Mouse (Mus musculus) hindbrain, embryonic 13.5 days (tissue): ENCODE data around the gene Clpx. TPM values are rescaled to one million over a fixed set of nuclear protein-coding genes. Genes with fewer than 3 reads are reported as not detected.

Experiments
- ATAC-seq: fragments of 200-750 bp; cut with Nextera tagmentation; 2 replicates; pipeline ENCODE4 v1.8.0; 2017; ENCODE audit warnings: moderate TSS enrichment; ENCODE audit not compliant: low FRiP score
- H3K27ac ChIP-seq: fragments of 300-500 bp; sonication (generic); 2 replicates; pipeline ENCODE4 v1.5.1; 2015; ENCODE audit warnings: inconsistent platforms, mild to moderate bottlenecking, moderate library complexity
- H3K27me3 ChIP-seq: fragments of 300-500 bp; sonication (generic); 2 replicates; pipeline ENCODE4 v1.6.1; 2015; ENCODE audit warnings: mild to moderate bottlenecking, inconsistent platforms
- H3K36me3 ChIP-seq: fragments of 300-500 bp; sonication (generic); 2 replicates; pipeline ENCODE4 v1.6.1; 2015; ENCODE audit warnings: mild to moderate bottlenecking, inconsistent platforms
- H3K4me1 ChIP-seq: fragments of 300-500 bp; sonication (generic); replicated peaks from 2 replicates; pipeline ENCODE4 v1.6.1; 2015; ENCODE audit warnings: inconsistent platforms
- H3K4me2 ChIP-seq: fragments of 300-500 bp; sonication (generic); 2 replicates; pipeline ENCODE4 v1.6.1; 2015; ENCODE audit warnings: inconsistent platforms, mild to moderate bottlenecking, moderate library complexity
- H3K4me3 ChIP-seq: fragments of 300-500 bp; sonication (generic); 2 replicates; pipeline ENCODE4 v1.5.1; 2015; ENCODE audit warnings: mild to moderate bottlenecking, inconsistent platforms
- H3K9ac ChIP-seq: fragments of 300-500 bp; sonication (generic); 2 replicates; pipeline ENCODE4 v1.6.1; 2015; ENCODE audit warnings: mild to moderate bottlenecking, inconsistent platforms
- H3K9me3 ChIP-seq: fragments of 300-500 bp; sonication (generic); 2 replicates; pipeline ENCODE4 v1.6.1; 2016; ENCODE audit warnings: inconsistent platforms
- WGBS: fragments of 180-500 bp; shearing (Covaris S2); methylation state at CpG from one replicate; pipeline ENCODE4 v1.1.7; 2015; 5-methylcytosine and 5-hydroxymethylcytosine counted together
- polyA plus RNA-seq: library from polyadenylated mRNA; unstranded; fragments of >200 nt; fragmentation: Nextera tagmentation; extraction: Ambion mirVana; gene quantifications from 2 replicates; pipeline ENCODE4 v1.2.1, GENCODE M21; 2015

The Clpx gene
- polyA plus RNA-seq, 1 experiment from 2014 or later = 46.8 TPM

GRCm38 (mm10) chr9:65360641-65361448 lies 66.8 kb downstream of the Clpx start, which contains the start of gene Ubap1l:
TSS of gene Ubap1l (plus strand) at chr9:65361041.
- peaks cover 79% of the 10 kb centered on the region for H3K36me3 ChIP-seq
- ATAC-seq = no peak
- 92% methylated on average over 16 of the region's 16 CpGs for WGBS
- no peak within 1 kb of the TSS for H3K4me3 ChIP-seq
- H3K9ac ChIP-seq = no peak within 1 kb of the TSS
- no peak within 1 kb of the TSS for H3K4me2 ChIP-seq
- no peaks in the 10 kb centered on the region for H3K4me1 ChIP-seq
- no peak within 1 kb of the TSS for H3K27ac ChIP-seq
- no peaks in the 10 kb centered on the region for H3K9me3 ChIP-seq
- no peaks in the 10 kb centered on the region for H3K27me3 ChIP-seq

- WGBS = 52% methylated on average over 9 of the region's 9 CpGs
These were observed 69.6 kb downstream of the Clpx start for GRCm38 (mm10) chr9:65363684-65364083.

GRCm38 (mm10) chr9:65365721-65366120 lies 71.7 kb downstream of the Clpx start:
- no peak for ATAC-seq
- Histone ChIP-seq H3K9me3 (no peaks in the 10 kb centered on the region), H3K4me2 (no peak overlapping the region), H3K4me1 (no peaks in the 10 kb centered on the region), H3K36me3 (peaks cover 39% of the 10 kb centered on the region), H3K9ac (no peak overlapping the region), H3K4me3 (no peak overlapping the region), H3K27me3 (no peaks in the 10 kb centered on the region), H3K27ac (no peak overlapping the region)
- 95% methylated on average over 7 of the region's 7 CpGs for WGBS

More at GRCm38 (mm10) chr9:65363684-65364083, 69.6 kb downstream of the Clpx start:
- H3K9me3 ChIP-seq = no peaks in the 10 kb centered on the region
- H3K4me1 ChIP-seq = no peaks in the 10 kb centered on the region
- H3K4me3 ChIP-seq = no peak overlapping the region
- ATAC-seq = no peak
- H3K36me3 ChIP-seq = peaks cover 52% of the 10 kb centered on the region
- no peak overlapping the region for H3K4me2 ChIP-seq
- H3K27me3 ChIP-seq = no peaks in the 10 kb centered on the region
- H3K27ac ChIP-seq = no peak overlapping the region
- no peak overlapping the region for H3K9ac ChIP-seq

GRCm38 (mm10) chr9:65371756-65372155 lies 77.7 kb downstream of the Clpx start:
- 79% methylated on average over 24 of the region's 24 CpGs for WGBS
- Histone ChIP-seq H3K9ac (no peak overlapping the region), H3K9me3 (no peaks in the 10 kb centered on the region), H3K36me3 (peaks cover 45% of the 10 kb centered on the region), H3K27me3 (no peaks in the 10 kb centered on the region), H3K4me1 (no peaks in the 10 kb centered on the region), H3K4me2 (no peak overlapping the region), H3K4me3 (no peak overlapping the region), H3K27ac (no peak overlapping the region)
- no peak for ATAC-seq

DNA sequence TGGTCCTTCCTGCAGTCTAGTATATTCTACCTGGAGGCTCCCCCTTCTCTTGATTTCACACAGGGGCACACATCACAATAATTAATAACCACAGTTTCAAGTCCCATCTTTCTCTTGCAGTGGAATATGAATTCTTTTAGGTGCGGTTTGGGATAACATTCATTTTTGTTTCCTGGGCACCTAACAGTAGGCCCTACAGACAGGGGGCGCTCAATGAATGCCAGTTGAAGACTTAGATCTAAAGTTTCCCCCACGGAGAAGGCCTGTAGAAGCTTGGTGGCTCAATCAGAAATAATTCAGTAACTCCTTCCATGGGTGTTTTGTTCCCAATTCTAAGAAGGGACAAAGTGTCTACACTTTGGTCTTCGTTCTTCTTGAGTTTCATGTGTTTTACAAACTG lies 78.4 kb downstream of the Clpx start:
- no peak overlapping the region for H3K4me2 ChIP-seq
- no peaks in the 10 kb centered on the region for H3K4me1 ChIP-seq
- no peak overlapping the region for H3K9ac ChIP-seq
- no peak for ATAC-seq
- no peaks in the 10 kb centered on the region for H3K27me3 ChIP-seq
- no peak overlapping the region for H3K4me3 ChIP-seq
- H3K9me3 ChIP-seq = no peaks in the 10 kb centered on the region
- WGBS = 80% methylated on average over 4 of the region's 4 CpGs
- H3K27ac ChIP-seq = no peak overlapping the region
- H3K36me3 ChIP-seq = peaks cover 51% of the 10 kb centered on the region

GRCm38 (mm10) chr9:65374468-65375162 lies 80.6 kb downstream of the Clpx start:
- no peak for ATAC-seq
- no peaks in the 10 kb centered on the region for H3K27me3 ChIP-seq
- no peak overlapping the region for H3K27ac ChIP-seq
- no peak overlapping the region for H3K9ac ChIP-seq
- H3K9me3 ChIP-seq = no peaks in the 10 kb centered on the region
- WGBS = 83% methylated on average over 5 of the region's 5 CpGs
- H3K4me2 ChIP-seq = no peak overlapping the region
- H3K4me1 ChIP-seq = no peaks in the 10 kb centered on the region
- H3K4me3 ChIP-seq = no peak overlapping the region
- H3K36me3 ChIP-seq = peaks cover 61% of the 10 kb centered on the region

GRCm38 (mm10) chr9:65375163-65375934 lies 81.3 kb downstream of the Clpx start:
- peaks cover 61% of the 10 kb centered on the region for H3K36me3 ChIP-seq
- no peaks in the 10 kb centered on the region for H3K9me3 ChIP-seq
- H3K4me3 ChIP-seq = no peak overlapping the region
- ATAC-seq = no peak
- no peaks in the 10 kb centered on the region for H3K27me3 ChIP-seq
- H3K4me1 ChIP-seq = no peaks in the 10 kb centered on the region
- H3K9ac ChIP-seq = no peak overlapping the region
- 78% methylated on average over 9 of the region's 9 CpGs for WGBS
- H3K4me2 ChIP-seq = no peak overlapping the region
- no peak overlapping the region for H3K27ac ChIP-seq

Other genes starting within 250 kb of the Clpx start
- 9.7 TPM in 2 replicates for gene Igdcc4, start 192.8 kb upstream of the Clpx start, polyA plus RNA-seq
- 13.8 and 15.5 TPM in 2 replicates for gene Igdcc3, start 153.1 kb upstream of the Clpx start, polyA plus RNA-seq
- 5.9 and 6.1 TPM in 2 replicates for gene Parp16, start 98.9 kb upstream of the Clpx start, polyA plus RNA-seq
- gene Cilp, start 29.1 kb upstream of the Clpx start, polyA plus RNA-seq = 0.57 and 0.60 TPM in 2 replicates
- gene Pdcd7, start 51.8 kb downstream of the Clpx start, polyA plus RNA-seq = 8.2 and 8.7 TPM in 2 replicates
- gene Ubap1l, start 66.8 kb downstream of the Clpx start, polyA plus RNA-seq = 2.0 and 2.3 TPM in 2 replicates
- 0.65 and 0.79 TPM in 2 replicates for gene Kbtbd13, start 97.4 kb downstream of the Clpx start, polyA plus RNA-seq
- 7.1 and 7.9 TPM in 2 replicates for gene Rasl12, start 104.2 kb downstream of the Clpx start, polyA plus RNA-seq
- not detected in 2 replicates for gene Slc51b, start 128.7 kb downstream of the Clpx start, polyA plus RNA-seq
- gene Mtfmt, start 141.5 kb downstream of the Clpx start, polyA plus RNA-seq = 26.1 and 27.9 TPM in 2 replicates
- 136 and 144 TPM in 2 replicates for gene Spg21, start 166.7 kb downstream of the Clpx start, polyA plus RNA-seq
- gene Ankdd1a, start 225.9 kb downstream of the Clpx start, polyA plus RNA-seq = 0.51 and 0.75 TPM in 2 replicates